ENCODE assay signal across 8 mouse cellular contexts in genomic region chr8:83715031-83715690, GRCm38 (mm10). TPM values are rescaled to one million over a fixed set of nuclear protein-coding genes. Genes with fewer than 3 reads are reported as not detected.
A peak's percentile ranks its signal among the peaks of the same experiment; 100 is the strongest.
DNase-seq lines count a peak whose midpoint lies in the region; ATAC-seq and TF ChIP-seq lines count a peak whose summit lies in the region.

TSS of gene Ddx39 (plus strand) at chr8:83715177.

- ATAC-seq in forebrain, embryonic 15.5 days (replicated peaks): peak; percentile 100
- ATAC-seq in neutrophil, adult 5-6 weeks (ENCODE audit: extremely low read depth, insufficient number of reproducible peaks, low FRiP score, poor library complexity, severe bottlenecking): peak; percentile 87

- peak within 1 kb of the TSS; percentile 58 for H3K4me2 ChIP-seq in forebrain, embryonic 15.5 days (replicated peaks)

- in situ Hi-C loops in ES-E14 (cut with MboI; ENCODE audit: low sequenced_read_pairs in 2 of 2, unreplicated experiment in 2 of 2): no loop called here

- peak within 1 kb of the TSS; percentile 97 for H3K9ac ChIP-seq in ES-E14 (ENCODE audit: insufficient read depth, low read depth, low read length, poor library complexity, severe bottlenecking)
- H3K9ac ChIP-seq in forebrain, embryonic 15.5 days (replicated peaks): peak within 1 kb of the TSS; percentile 77

- no peaks in the 10 kb centered on the region for H3K27me3 ChIP-seq in forebrain, embryonic 15.5 days

- peak; percentile 73; the same call in 1 of the 2 replicates for TF ChIP-seq POLR2A in lung, adult 2 months (IDR thresholded peaks at IDR 0.05; ENCODE audit: borderline replicate concordance, extremely low read depth, low read depth, low read length)

- H3K27ac ChIP-seq in ES-E14 (ENCODE audit: insufficient read depth, low read depth, low read length, poor library complexity, severe bottlenecking): peak within 1 kb of the TSS; percentile 93
- H3K27ac ChIP-seq in forebrain, embryonic 15.5 days (replicated peaks): peak within 1 kb of the TSS; percentile 93

- peak; percentile 98 for DNase-seq in ES-E14 (ENCODE audit: low read depth, low spot score)
- peak; percentile 97 for DNase-seq in cerebellum, adult 11-12 months
- DNase-seq in heart, postnatal 25 days (ENCODE audit: low spot score): peak; percentile 96
- peak; percentile 95 to 99 for DNase-seq in layer of hippocampus, adult 18-20 months (ENCODE audit: low spot score in 2 of 2)
- DNase-seq in lung, adult 2 months: peak; percentile 97
- peak; percentile 92 to 98 for DNase-seq in thymus, adult 18-20 months

- peaks cover 10 to 11% of the 10 kb centered on the region in 2 experiments; a peak in 3 of 4 replicates for H3K4me1 ChIP-seq in ES-E14 (ENCODE audit: control insufficient read depth in 2 of 2, insufficient read depth in 2 of 2, low read length in 2 of 2, poor library complexity in 1 of 2)
- H3K4me1 ChIP-seq in forebrain, embryonic 15.5 days: peaks cover 18% of the 10 kb centered on the region
- peaks cover 4% of the 10 kb centered on the region; the same call in 1 of the 2 replicates for H3K4me1 ChIP-seq in lung, adult 2 months (ENCODE audit: control insufficient read depth, insufficient read depth, low read length)

- peaks cover 16% of the 10 kb centered on the region for H3K36me3 ChIP-seq in ES-E14 (ENCODE audit: control insufficient read depth, insufficient read depth, low read length, poor library complexity, severe bottlenecking)
- peaks cover 8% of the 10 kb centered on the region for H3K36me3 ChIP-seq in forebrain, embryonic 15.5 days

- intact Hi-C loops in heart, postnatal 25 days (cut with DNase I): loop anchor here (2.0 kb wide), 1 partner anchor 16 kb away; the partner anchor contains the start of gene Pkn1

- no peaks in the 10 kb centered on the region for H3K9me3 ChIP-seq in ES-E14 (ENCODE audit: control insufficient read depth, insufficient read depth, low read depth, low read length)
- no peaks in the 10 kb centered on the region for H3K9me3 ChIP-seq in forebrain, embryonic 15.5 days

- TF ChIP-seq CTCF in lung, adult 2 months (IDR thresholded peaks at IDR 0.05; ENCODE audit: insufficient read depth, low read length): no peak

- H3K4me3 ChIP-seq in ES-E14 (ENCODE audit: insufficient read depth in 1 of 2, low read depth in 1 of 2, low read length in 2 of 2, poor library complexity in 1 of 2, severe bottlenecking in 1 of 2): peak within 1 kb of the TSS; percentile 94 to 98
- H3K4me3 ChIP-seq in forebrain, embryonic 15.5 days: peak within 1 kb of the TSS; percentile 84
- peak within 1 kb of the TSS; percentile 72 for H3K4me3 ChIP-seq in lung, adult 2 months (replicated peaks; ENCODE audit: extremely low read depth, low read depth, low read length)

- under 1% methylated on average over 63 of the region's 63 CpGs for WGBS in forebrain, embryonic 15.5 days
- WGBS in lung, adult 2 months: under 1% methylated on average over 63 of the region's 63 CpGs

TF ChIP-seq in ES-E14, 5 proteins besides CTCF, POLR2A, EP300 and RAD21:
- TF ChIP-seq ZNF384 (IDR thresholded peaks at IDR 0.05; ENCODE audit: low read depth, low read length): no peak
- TF ChIP-seq HCFC1 (IDR thresholded peaks at IDR 0.05; ENCODE audit: borderline replicate concordance, insufficient read depth, low read length): peak; percentile 65; the same call in 1 of the 2 replicates
- TF ChIP-seq CHD2 (IDR thresholded peaks at IDR 0.05; ENCODE audit: low read depth, low read length): peak; percentile 89
- TF ChIP-seq ZC3H11A (IDR thresholded peaks at IDR 0.05; ENCODE audit: borderline replicate concordance, low read depth, low read length): no peak
- TF ChIP-seq MAFK (IDR thresholded peaks at IDR 0.05; ENCODE audit: insufficient read depth, low read depth, low read length): no peak

RNA-seq across cellular contexts. Expression of gene Ddx39, which starts in this region (rescaled TPM):
- total RNA-seq in ES-E14 (2012; rRNA removed): 274 and 324 TPM in 2 replicates
- 121 and 124 TPM in 2 replicates for polyA plus RNA-seq in forebrain, embryonic 15.5 days (2015; fragmentation: Nextera tagmentation; extraction: Ambion mirVana)
- 10 to 100 TPM; 20.0 to 21.6 TPM for total RNA-seq in heart, postnatal 25 days (2021)
- total RNA-seq in layer of hippocampus, adult 18-20 months (2021): 10 to 100 TPM; 14.9 to 16.8 TPM
- 18.4 and 24.0 TPM in 2 replicates for polyA plus RNA-seq in lung, adult 2 months (2012; rRNA removed)
- total RNA-seq in neutrophil, adult 5-6 weeks (2017): 47.5 and 56.8 TPM in 2 replicates

Comparison
In these comparisons a context has a peak if more than half of its experiments do, and no peak if none do; other contexts are left out.
1. Peak in every context shown above with its lines: DNase-seq, ATAC-seq, H3K4me3 ChIP-seq and H3K27ac ChIP-seq.